Mouse (Mus musculus): ENCODE data around the gene Psmb3. TPM values are rescaled to one million over a fixed set of nuclear protein-coding genes. Genes with fewer than 3 reads are reported as not detected.
A peak's percentile ranks its signal among the peaks of the same experiment; 100 is the strongest.

Gene Psmb3
- total and polyA plus RNA-seq, 3 experiments = 135 to 273 (median 139) TPM

DNA sequence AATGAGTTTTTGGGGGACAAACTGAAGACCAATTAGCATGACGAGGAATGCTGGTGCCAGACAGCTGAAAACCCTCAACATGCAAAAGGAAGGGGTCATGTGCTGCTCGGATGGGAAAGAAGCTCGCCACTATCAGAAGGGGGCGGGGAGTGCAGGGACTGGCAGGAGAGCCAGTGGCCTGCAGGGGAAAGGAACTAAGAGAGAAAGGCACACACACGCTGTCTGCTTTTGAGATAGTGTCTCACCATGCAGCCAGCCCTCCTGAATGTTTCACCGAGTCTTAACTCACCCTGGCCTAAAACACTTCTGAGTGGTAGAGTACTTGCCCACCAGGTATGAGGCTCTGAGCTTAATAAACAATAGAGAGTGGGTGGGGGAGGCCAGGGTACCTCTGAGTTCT lies 55.7 kb downstream of the Psmb3 start:
- no peak overlapping the region for H3K4me3 ChIP-seq
- H3K36me3 ChIP-seq (ENCODE audit: control insufficient read depth, insufficient read depth, low read length) = no peaks in the 10 kb centered on the region
- no peak overlapping the region for H3K27ac ChIP-seq
- H3K27me3 ChIP-seq (ENCODE audit: control insufficient read depth, insufficient read depth, low read length) = no peaks in the 10 kb centered on the region
- no peak overlapping the region for H3K9ac ChIP-seq (ENCODE audit: low read depth, low read length)
- no peaks in the 10 kb centered on the region for H3K4me1 ChIP-seq (ENCODE audit: control insufficient read depth, insufficient read depth, low read length)
- peaks cover 2% of the 10 kb centered on the region; the same call in 1 of the 2 replicates for H3K79me2 ChIP-seq (replicated peaks; ENCODE audit: control insufficient read depth, insufficient read depth, low read length)
- intact Hi-C loops (cut with DNase I) = no loop called here
- no peak for DNase-seq
- 65% methylated on average over 6 of the region's 6 CpGs for WGBS
- TF ChIP-seq POLR2A (IDR thresholded peaks at IDR 0.05; ENCODE audit: insufficient read depth, low read depth, low read length) (no peak), EP300 (IDR thresholded peaks at IDR 0.05; ENCODE audit: insufficient read depth, low read depth, low read length) (no peak), CTCF (IDR thresholded peaks at IDR 0.05) (no peak)

DNA sequence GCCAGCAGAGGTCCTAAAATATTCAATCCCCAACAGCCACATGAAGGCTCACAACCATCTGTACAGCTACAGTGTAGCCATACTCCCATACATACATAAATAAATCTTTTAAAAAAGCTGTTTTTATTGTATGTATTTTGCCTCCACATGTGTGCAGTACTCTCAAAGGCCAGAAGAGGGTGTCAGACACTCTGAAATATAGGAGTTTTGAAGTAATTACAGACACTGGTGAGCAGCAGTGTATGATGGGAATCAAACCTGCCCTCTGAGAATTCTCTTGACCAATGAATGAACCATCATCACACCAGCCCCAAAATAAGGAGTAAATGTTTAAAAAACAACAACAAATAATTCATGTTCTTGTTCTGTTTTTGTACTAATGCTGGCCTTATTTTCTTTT lies 58.4 kb downstream of the Psmb3 start:
- intact Hi-C loops (cut with DNase I) = no loop called here
- Histone ChIP-seq H3K4me1 (ENCODE audit: control insufficient read depth, insufficient read depth, low read length) (no peaks in the 10 kb centered on the region), H3K27ac (no peak overlapping the region), H3K79me2 (replicated peaks; ENCODE audit: control insufficient read depth, insufficient read depth, low read length) (peaks cover 2% of the 10 kb centered on the region; the same call in 1 of the 2 replicates), H3K36me3 (ENCODE audit: control insufficient read depth, insufficient read depth, low read length) (no peaks in the 10 kb centered on the region), H3K27me3 (ENCODE audit: control insufficient read depth, insufficient read depth, low read length) (no peaks in the 10 kb centered on the region), H3K4me3 (no peak overlapping the region), H3K9ac (ENCODE audit: low read depth, low read length) (no peak overlapping the region)
- no peak for DNase-seq
- no peak for TF ChIP-seq EP300 (IDR thresholded peaks at IDR 0.05; ENCODE audit: insufficient read depth, low read depth, low read length)
- peak; percentile 33 for TF ChIP-seq CTCF (IDR thresholded peaks at IDR 0.05)

Small RNA genes lying within 50 kb of the gene (microRNA-seq; reads per million reads assigned to microRNA genes)
- gene Gm24158 (0.39 to 1.1 reads per million in 2 experiments), gene Mir6927 (0 to 1.2 reads per million in 2 experiments), gene Mir8102 (0 to 0.39 reads per million in 2 experiments)

Other genes starting within 250 kb of the Psmb3 start
- gene 4933428G20Rik, start 203.1 kb upstream of the Psmb3 start, total RNA-seq (2021) = not detected
- gene 4933428G20Rik, start 203.1 kb upstream of the Psmb3 start, polyA plus RNA-seq (2012; rRNA removed) = not detected in 2 replicates
- under 1 TPM; 0.13 to 0.36 TPM for gene Srcin1, start 127.2 kb upstream of the Psmb3 start, total RNA-seq (2021)
- 0.26 and 0.31 TPM in 2 replicates for gene Srcin1, start 127.2 kb upstream of the Psmb3 start, polyA plus RNA-seq (2012; rRNA removed)
- 1 to 10 TPM; 1.4 to 2.6 TPM for gene Epop, start 73.7 kb upstream of the Psmb3 start, total RNA-seq (2021)
- 0.44 and 0.61 TPM in 2 replicates for gene Epop, start 73.7 kb upstream of the Psmb3 start, polyA plus RNA-seq (2012; rRNA removed)
- 10 to 100 TPM; 67.1 to 72.5 TPM for gene Mllt6, start 40.0 kb upstream of the Psmb3 start, total RNA-seq (2021)
- gene Mllt6, start 40.0 kb upstream of the Psmb3 start, polyA plus RNA-seq (2012; rRNA removed) = 37.9 and 46.2 TPM in 2 replicates
- gene Cisd3, start 17.6 kb upstream of the Psmb3 start, total RNA-seq (2021) = 100 to 1,000 TPM; 130 to 137 TPM
- gene Cisd3, start 17.6 kb upstream of the Psmb3 start, polyA plus RNA-seq (2012; rRNA removed) = 82.7 and 106 TPM in 2 replicates
- 1 to 10 TPM; 4.1 to 5.6 TPM for gene Pcgf2, start 2.9 kb upstream of the Psmb3 start, total RNA-seq (2021)
- gene Pcgf2, start 2.9 kb upstream of the Psmb3 start, polyA plus RNA-seq (2012; rRNA removed) = 9.5 and 17.8 TPM in 2 replicates
- gene Pip4k2b, start 41.3 kb downstream of the Psmb3 start, total RNA-seq (2021) = 10 to 100 TPM; 20.8 to 21.4 TPM
- 13.8 and 18.1 TPM in 2 replicates for gene Pip4k2b, start 41.3 kb downstream of the Psmb3 start, polyA plus RNA-seq (2012; rRNA removed)
- 1 to 10 TPM; 7.6 to 7.9 TPM for gene Cwc25, start 63.2 kb downstream of the Psmb3 start, total RNA-seq (2021)
- 6.0 and 8.7 TPM in 2 replicates for gene Cwc25, start 63.2 kb downstream of the Psmb3 start, polyA plus RNA-seq (2012; rRNA removed)
- gene 1700001P01Rik, start 72.5 kb downstream of the Psmb3 start, total RNA-seq (2021) = not detected
- 0.20 TPM in 1 of 2 replicates, not detected in the other for gene 1700001P01Rik, start 72.5 kb downstream of the Psmb3 start, polyA plus RNA-seq (2012; rRNA removed)
- 100 to 1,000 TPM; 509 to 574 TPM for gene Rpl23, start 79.0 kb downstream of the Psmb3 start, total RNA-seq (2021)
- 103 and 140 TPM in 2 replicates for gene Rpl23, start 79.0 kb downstream of the Psmb3 start, polyA plus RNA-seq (2012; rRNA removed)
- gene Lasp1, start 95.6 kb downstream of the Psmb3 start, total RNA-seq (2021) = 10 to 100 TPM; 28.2 to 31.6 TPM
- gene Lasp1, start 95.6 kb downstream of the Psmb3 start, polyA plus RNA-seq (2012; rRNA removed) = 31.1 and 38.5 TPM in 2 replicates
- gene B230217C12Rik, start 137.4 kb downstream of the Psmb3 start, total RNA-seq (2021) = 1 to 10 TPM in 1 of 2 experiments, under 1 TPM in 1; 0.64 to 1.6 TPM
- 2.3 and 2.7 TPM in 2 replicates for gene B230217C12Rik, start 137.4 kb downstream of the Psmb3 start, polyA plus RNA-seq (2012; rRNA removed)
- gene Fbxo47, start 180.8 kb downstream of the Psmb3 start, total RNA-seq (2021) = under 1 TPM; 0.29 to 0.45 TPM
- 0.29 and 0.43 TPM in 2 replicates for gene Fbxo47, start 180.8 kb downstream of the Psmb3 start, polyA plus RNA-seq (2012; rRNA removed)